Comparison of ENCODE assay signal across 10 mouse cellular contexts in the genomic region with DNA sequence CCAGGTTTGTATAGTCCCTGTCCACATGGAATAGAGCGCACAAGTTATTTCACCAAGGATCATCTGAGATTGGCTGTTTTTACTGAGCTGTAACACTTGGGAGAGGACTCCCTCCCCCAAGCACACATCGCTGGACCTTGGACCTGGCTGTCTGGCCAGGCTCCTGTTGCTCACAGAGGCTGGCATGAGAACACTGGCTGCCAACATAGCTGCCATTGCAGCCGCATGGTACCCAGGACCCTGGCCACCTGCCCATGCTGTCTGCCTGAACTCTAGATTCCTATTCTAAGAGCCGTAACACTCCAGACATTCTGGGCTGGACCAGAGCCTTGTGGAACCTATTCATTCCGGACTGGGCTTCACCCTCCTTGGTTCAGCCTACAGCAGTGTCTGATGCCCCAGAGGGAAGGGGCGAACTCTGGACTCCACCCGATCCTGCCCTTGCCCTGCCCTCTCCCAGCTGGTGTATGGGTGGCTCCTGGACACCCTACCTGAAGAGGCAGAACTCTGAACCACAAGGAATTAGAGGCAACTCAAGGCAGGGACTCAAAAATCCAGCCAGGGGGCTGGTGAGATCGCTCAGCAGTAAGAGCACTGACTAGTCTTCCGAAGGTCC. TPM values are rescaled to one million over a fixed set of nuclear protein-coding genes. Genes with fewer than 3 reads are reported as not detected.
DNase-seq lines count a peak whose midpoint lies in the region; ATAC-seq lines count a peak whose summit lies in the region.
"Had no signal": no experiment of that assay in that cellular context is flagged by ENCODE, and none has a peak within 500 bp of the region (broad histone marks: within the 10 kb centered on the region; RNA-seq: fewer than 3 reads in every experiment).

No protein-coding gene starts in this region.

- WGBS in forebrain, embryonic 10.5 days = 89% methylated on average over 9 of the region's 9 CpGs
- WGBS in forebrain, embryonic 11.5 days = 92% methylated on average over 9 of the region's 9 CpGs
- WGBS in embryonic facial prominence, embryonic 11.5 days = 89% methylated on average over 9 of the region's 9 CpGs

- no peaks in the 10 kb centered on the region for H3K9me3 ChIP-seq in forebrain, embryonic 10.5 days
- no peaks in the 10 kb centered on the region for H3K9me3 ChIP-seq in forebrain, embryonic 11.5 days (ENCODE audit: control insufficient read depth, low read length)
- H3K9me3 ChIP-seq in embryonic facial prominence, embryonic 11.5 days (replicated peaks; ENCODE audit: control insufficient read depth, low read length) = no peaks in the 10 kb centered on the region
- H3K9me3 ChIP-seq: heart, embryonic 15.5 days; stomach, embryonic 15.5 days had no signal

- no peak for ATAC-seq in forebrain, embryonic 11.5 days (replicated peaks; ENCODE audit: low FRiP score)
- no peak for ATAC-seq in embryonic facial prominence, embryonic 11.5 days (replicated peaks; ENCODE audit: insufficient number of reproducible peaks, low FRiP score, low TSS enrichment, low read depth)
- no peak for ATAC-seq in megakaryocyte progenitor cell, adult 5-6 weeks (replicated peaks; ENCODE audit: poor library complexity)

- no peak for DNase-seq in forebrain, embryonic 10.5 days (ENCODE audit: extremely low spot score, low spot score)
- DNase-seq in forebrain, embryonic 11.5 days (ENCODE audit: low spot score) = no peak
- no peak for DNase-seq in embryonic facial prominence, embryonic 11.5 days (ENCODE audit: low spot score)
- peak; percentile 60 to 68 for DNase-seq in heart, postnatal 14 days
- peak; percentile 93 to 95 for DNase-seq in kidney, postnatal 36 days
- no peak for DNase-seq in left cerebral cortex, adult 9 months (ENCODE audit: low spot score in 2 of 2)
- DNase-seq in lung, postnatal 4 days = no peak

- no peak overlapping the region for H3K4me3 ChIP-seq in forebrain, embryonic 10.5 days
- no peak overlapping the region for H3K4me3 ChIP-seq in forebrain, embryonic 11.5 days (ENCODE audit: low read depth, low read length)
- H3K4me3 ChIP-seq in embryonic facial prominence, embryonic 11.5 days (ENCODE audit: low read depth, low read length) = no peak overlapping the region
- H3K4me3 ChIP-seq: heart, embryonic 15.5 days; stomach, embryonic 15.5 days had no signal

- H3K27ac ChIP-seq in forebrain, embryonic 10.5 days = peak overlapping the region; percentile 84
- no peak overlapping the region for H3K27ac ChIP-seq in forebrain, embryonic 11.5 days (ENCODE audit: low read depth, low read length)
- peak overlapping the region; percentile 94 for H3K27ac ChIP-seq in embryonic facial prominence, embryonic 11.5 days (replicated peaks; ENCODE audit: low read depth, low read length)
- H3K27ac ChIP-seq: heart, embryonic 15.5 days; stomach, embryonic 15.5 days had no signal

- no peaks in the 10 kb centered on the region for H3K36me3 ChIP-seq in forebrain, embryonic 10.5 days (replicated peaks)
- H3K36me3 ChIP-seq in forebrain, embryonic 11.5 days (ENCODE audit: control insufficient read depth, insufficient read depth, low read length) = no peaks in the 10 kb centered on the region
- H3K36me3 ChIP-seq in embryonic facial prominence, embryonic 11.5 days (replicated peaks; ENCODE audit: control insufficient read depth, insufficient read depth, low read depth, low read length) = no peaks in the 10 kb centered on the region
- H3K36me3 ChIP-seq: heart, embryonic 15.5 days; stomach, embryonic 15.5 days had no signal

- intact Hi-C loops in heart, postnatal 14 days (cut with DNase I) = no loop called here

- H3K27me3 ChIP-seq in forebrain, embryonic 10.5 days (ENCODE audit: poor library complexity, severe bottlenecking) = 0 out of 2 replicates have a peak, but pooled peaks cover 5% of the 10 kb centered on the region
- no peaks in the 10 kb centered on the region for H3K27me3 ChIP-seq in forebrain, embryonic 11.5 days (ENCODE audit: control insufficient read depth, insufficient read depth, low read length)
- no peaks in the 10 kb centered on the region for H3K27me3 ChIP-seq in embryonic facial prominence, embryonic 11.5 days (ENCODE audit: control insufficient read depth, insufficient read depth, low read length)
- H3K27me3 ChIP-seq: heart, embryonic 15.5 days; stomach, embryonic 15.5 days had no signal

- H3K4me2 ChIP-seq in forebrain, embryonic 11.5 days (ENCODE audit: low read depth, low read length, severe bottlenecking) = no peak overlapping the region
- H3K4me2 ChIP-seq in embryonic facial prominence, embryonic 11.5 days (ENCODE audit: low read depth, low read length) = no peak overlapping the region
- H3K4me2 ChIP-seq: heart, embryonic 15.5 days; stomach, embryonic 15.5 days had no signal

- H3K9ac ChIP-seq in forebrain, embryonic 11.5 days (ENCODE audit: low read length) = no peak overlapping the region
- H3K9ac ChIP-seq in embryonic facial prominence, embryonic 11.5 days (replicated peaks; ENCODE audit: low read length) = no peak overlapping the region
- H3K9ac ChIP-seq: heart, embryonic 15.5 days; stomach, embryonic 15.5 days had no signal

- peaks cover 65% of the 10 kb centered on the region for H3K4me1 ChIP-seq in forebrain, embryonic 10.5 days
- peaks cover 20% of the 10 kb centered on the region for H3K4me1 ChIP-seq in forebrain, embryonic 11.5 days (replicated peaks; ENCODE audit: control insufficient read depth, insufficient read depth, low read length)
- H3K4me1 ChIP-seq in embryonic facial prominence, embryonic 11.5 days (ENCODE audit: control insufficient read depth, insufficient read depth, low read length) = peaks cover 7% of the 10 kb centered on the region

RNA-seq across cellular contexts. Expression of a gene that starts 58.5 kb away (rescaled TPM):
- 2.6 and 3.9 TPM in 2 replicates for polyA plus RNA-seq in forebrain, embryonic 10.5 days (2016; fragmentation: Nextera tagmentation; extraction: Ambion mirVana)
- 4.5 and 4.7 TPM in 2 replicates for polyA plus RNA-seq in forebrain, embryonic 11.5 days (2014; fragmentation: Nextera tagmentation; extraction: Ambion mirVana)
- polyA plus RNA-seq in embryonic facial prominence, embryonic 11.5 days (2014; fragmentation: Nextera tagmentation; extraction: Ambion mirVana) = 8.5 and 8.7 TPM in 2 replicates
- 10 to 100 TPM; 13.2 to 16.8 TPM for total RNA-seq in heart, postnatal 14 days (2021)
- total RNA-seq in megakaryocyte progenitor cell, adult 5-6 weeks (2015) = 426 and 442 TPM in 2 replicates
- 320 and 453 TPM in 2 replicates for total RNA-seq in megakaryocyte progenitor cell, adult 5-6 weeks (2017)

Comparison
In these comparisons a context has a peak if more than half of its experiments do, and no peak if none do; other contexts are left out.
1. DNase-seq: peak in heart, postnatal 14 days (2 of 2) and kidney, postnatal 36 days (2 of 2); none in forebrain, embryonic 10.5 days (single experiment), forebrain, embryonic 11.5 days (single experiment), embryonic facial prominence, embryonic 11.5 days (single experiment), left cerebral cortex, adult 9 months (0 of 2) and lung, postnatal 4 days (0 of 2).